Mouse (Mus musculus): ENCODE data around the gene Zscan2.

DNA sequence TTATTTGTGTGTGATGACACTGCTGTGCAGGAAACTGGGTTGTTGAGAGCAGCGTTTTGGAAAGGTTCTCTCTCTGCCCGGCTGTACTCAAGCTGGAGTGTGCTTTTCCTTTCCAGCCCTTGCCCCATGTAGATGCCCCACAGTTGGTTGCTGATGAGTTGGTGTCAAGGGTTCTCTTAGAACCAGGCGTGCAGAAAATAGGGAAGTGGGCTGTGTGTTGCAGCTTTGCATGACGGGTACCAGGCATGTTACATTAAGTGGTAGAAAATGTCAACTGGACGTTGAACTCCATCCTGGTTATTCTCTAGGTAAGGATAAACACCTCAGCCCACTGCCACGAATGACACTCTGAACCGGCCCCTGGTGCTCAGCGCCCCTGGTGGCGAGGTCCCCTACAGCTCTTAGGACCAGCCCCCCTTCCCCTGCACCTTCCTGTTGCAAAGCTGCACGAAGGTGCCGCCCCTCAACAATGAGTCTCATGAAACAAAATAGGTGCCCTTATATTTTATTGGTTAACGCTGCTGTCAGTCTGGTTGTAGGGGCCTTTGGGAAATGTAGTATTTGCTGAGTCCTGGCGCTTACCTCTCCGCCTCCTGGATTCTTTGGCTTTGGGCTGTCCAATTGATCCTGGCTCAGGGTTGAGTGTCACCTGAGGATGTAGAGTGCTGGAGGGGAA is 22.2 kb downstream of the Zscan2 start:
- peak; percentile 75 for TF ChIP-seq CTCF (IDR thresholded peaks at IDR 0.05)
- no peak for TF ChIP-seq EP300 (IDR thresholded peaks at IDR 0.05)

All from lung, postnatal 0 days (tissue).